Mouse (Mus musculus) ES-E14 (cell line): ENCODE measurements around the gene Ttll5. TPM values are rescaled to one million over a fixed set of nuclear protein-coding genes. Genes with fewer than 3 reads are reported as not detected.

ENCODE experiments used
- DNase-seq: peaks from one replicate; pipeline ENCODE4 v3.0.0-alpha.2; 2013; ENCODE audit warnings: low read depth, low spot score
- H3K27ac ChIP-seq: 2 replicates; pipeline ENCODE4 v1.5.1; 2012; ENCODE audit warnings: low read depth, mild to moderate bottlenecking, low read length, moderate library complexity, mixed read lengths; ENCODE audit not compliant: poor library complexity, insufficient read depth, severe bottlenecking
- H3K36me3 ChIP-seq: 2 replicates; pipeline ENCODE4 v1.6.1; 2012; ENCODE audit warnings: mild to moderate bottlenecking, low read length, moderate library complexity, mixed read lengths; ENCODE audit not compliant: control insufficient read depth, poor library complexity, insufficient read depth, severe bottlenecking
- H3K4me1 ChIP-seq, 2 experiments: fragments of 150-350 bp in 1 of 2; sonication (generic) in 1 of 2; 2 replicates each; pipeline ENCODE4 v1.6.1; 2012; ENCODE audit warnings: low read length in 2 of 2, mild to moderate bottlenecking in 1 of 2, mixed read lengths in 1 of 2; ENCODE audit not compliant: control insufficient read depth in 2 of 2, insufficient read depth in 2 of 2, poor library complexity in 1 of 2
- H3K4me3 ChIP-seq, 2 experiments: fragments of 150-350 bp in 1 of 2; sonication (generic) in 1 of 2; 2 replicates each; pipeline ENCODE4 v1.5.1; 2012; ENCODE audit warnings: low read length in 2 of 2, low read depth in 1 of 2, mild to moderate bottlenecking in 1 of 2, mixed read lengths in 1 of 2; ENCODE audit not compliant: insufficient read depth in 1 of 2, poor library complexity in 1 of 2, severe bottlenecking in 1 of 2
- H3K9ac ChIP-seq: 2 replicates; pipeline ENCODE4 v1.6.1; 2012; ENCODE audit warnings: low read depth, mild to moderate bottlenecking, low read length, mixed read lengths; ENCODE audit not compliant: poor library complexity, insufficient read depth, severe bottlenecking
- H3K9me3 ChIP-seq: fragments of 150-350 bp; sonication (generic); 2 replicates; pipeline ENCODE4 v1.6.1; 2012; ENCODE audit warnings: low read depth, mild to moderate bottlenecking, low read length; ENCODE audit not compliant: control insufficient read depth, insufficient read depth
- CHD2 ChIP-seq: IDR thresholded peaks from 2 replicates; pipeline ENCODE4 v1.6.1; 2014; ENCODE audit warnings: mild to moderate bottlenecking, low read depth, low read length, inconsistent platforms
- HCFC1 ChIP-seq: IDR thresholded peaks from 2 replicates; pipeline ENCODE4 v1.6.1; 2012; ENCODE audit warnings: low read length, inconsistent platforms, borderline replicate concordance; ENCODE audit not compliant: insufficient read depth
- MAFK ChIP-seq: IDR thresholded peaks from 2 replicates; pipeline ENCODE4 v1.6.1; 2014; ENCODE audit warnings: mild to moderate bottlenecking, low read depth, low read length, inconsistent platforms; ENCODE audit not compliant: insufficient read depth
- ZC3H11A ChIP-seq: IDR thresholded peaks from 2 replicates; pipeline ENCODE4 v1.6.1; 2012; ENCODE audit warnings: low read depth, mild to moderate bottlenecking, inconsistent platforms, low read length, borderline replicate concordance
- ZNF384 ChIP-seq: IDR thresholded peaks from 2 replicates; pipeline ENCODE4 v1.6.1; 2012; ENCODE audit warnings: low read depth, low read length, inconsistent platforms
- in situ Hi-C, 2 experiments: fragments of 600-800 bp; cut with MboI; formaldehyde crosslinking; loops; one replicate each; pipeline ENCODE4 v1.15.1; 2025; ENCODE audit warnings: low sequenced_read_pairs in 2 of 2, inconsistent platforms in 1 of 2; ENCODE audit not compliant: unreplicated experiment in 2 of 2
- total RNA-seq: library from RNA; depleted of rRNA; stranded (reverse); fragments of 300-350 nt; gene quantifications from 2 replicates; pipeline ENCODE4 v1.2.3, GENCODE M21; 2012; rRNA removed

Ttll5 gene
- 17.1 and 18.6 TPM in 2 replicates for total RNA-seq

- in situ Hi-C loops = no loop called here
- Histone ChIP-seq H3K36me3 (peaks cover 7% of the 10 kb centered on the region), H3K9me3 (no peaks in the 10 kb centered on the region), H3K27ac (peak within 1 kb of the TSS; percentile 90), H3K4me3 (peak within 1 kb of the TSS; percentile 68 to 88), H3K4me1 (0 out of 4 replicates have a peak, but pooled peaks cover 2 to 4% of the 10 kb centered on the region in 2 experiments), H3K9ac (peak within 1 kb of the TSS; percentile 91)
- TF ChIP-seq ZNF384 (no peak), ZC3H11A (no peak), HCFC1 (peak; percentile 81), CHD2 (peak; percentile 81), MAFK (no peak)
- peak; percentile 94 for DNase-seq
Observed at GRCm38 (mm10) chr12:85824438-85825264, at the start of gene Ttll5, which contains the start of gene Erg28. TSS of gene Ttll5 (plus strand) at chr12:85824659. TSS of gene Erg28 (minus strand) at chr12:85824550.

GRCm38 (mm10) chr12:85778962-85779361, 45.5 kb upstream of the Ttll5 start:
- H3K4me1 ChIP-seq = peaks cover 0 to 2% of the 10 kb centered on the region in 2 experiments
- no peak for DNase-seq
- in situ Hi-C loops = no loop called here
- H3K27ac ChIP-seq = no peak overlapping the region
- H3K9me3 ChIP-seq = no peaks in the 10 kb centered on the region
- no peak for TF ChIP-seq HCFC1
- TF ChIP-seq ZC3H11A = no peak
- no peak for TF ChIP-seq MAFK
- no peak for TF ChIP-seq CHD2
- no peak for TF ChIP-seq ZNF384
- no peak overlapping the region for H3K9ac ChIP-seq
- no peak overlapping the region for H3K4me3 ChIP-seq
- H3K36me3 ChIP-seq = no peaks in the 10 kb centered on the region

- Histone ChIP-seq H3K9me3 (no peaks in the 10 kb centered on the region), H3K36me3 (no peaks in the 10 kb centered on the region), H3K4me3 (no peak overlapping the region), H3K27ac (no peak overlapping the region), H3K9ac (no peak overlapping the region), H3K4me1 (peaks cover 0 to 2% of the 10 kb centered on the region in 2 experiments)
- TF ChIP-seq ZNF384 = no peak
- no peak for DNase-seq
- in situ Hi-C loops = no loop called here
Observed at GRCm38 (mm10) chr12:85779707-85780106, 44.8 kb upstream of the Ttll5 start.

- no peak for DNase-seq
- H3K4me3 ChIP-seq = no peak overlapping the region
- peaks cover 0 to 2% of the 10 kb centered on the region in 2 experiments for H3K4me1 ChIP-seq
- H3K9ac ChIP-seq = no peak overlapping the region
- H3K36me3 ChIP-seq = no peaks in the 10 kb centered on the region
- TF ChIP-seq MAFK = no peak
- no peak for TF ChIP-seq CHD2
- no peak for TF ChIP-seq ZC3H11A
- H3K27ac ChIP-seq = no peak overlapping the region
- in situ Hi-C loops = no loop called here
- H3K9me3 ChIP-seq = no peaks in the 10 kb centered on the region
Observed at GRCm38 (mm10) chr12:85781606-85782005, 42.9 kb upstream of the Ttll5 start.
